Mouse (Mus musculus): ENCODE measurements around the gene Gm136. TPM values are rescaled to one million over a fixed set of nuclear protein-coding genes. Genes with fewer than 3 reads are reported as not detected.
A peak's percentile ranks its signal among the peaks of the same experiment; 100 is the strongest.
"Not testable (repeated sequence)": the region's sequence is repeated elsewhere in the genome, so short reads cannot be mapped to it uniquely, and the experiment has no call there.

Gene Gm136
- not detected for total RNA-seq (2018; cell fraction: chromatin; rRNA removed)
- not detected for total RNA-seq (2018; cell fraction: cytosol; rRNA removed)
- total RNA-seq (2018; cell fraction: nucleus; rRNA removed): not detected
- not detected in 3 replicates for polyA plus RNA-seq (2018)

DNA sequence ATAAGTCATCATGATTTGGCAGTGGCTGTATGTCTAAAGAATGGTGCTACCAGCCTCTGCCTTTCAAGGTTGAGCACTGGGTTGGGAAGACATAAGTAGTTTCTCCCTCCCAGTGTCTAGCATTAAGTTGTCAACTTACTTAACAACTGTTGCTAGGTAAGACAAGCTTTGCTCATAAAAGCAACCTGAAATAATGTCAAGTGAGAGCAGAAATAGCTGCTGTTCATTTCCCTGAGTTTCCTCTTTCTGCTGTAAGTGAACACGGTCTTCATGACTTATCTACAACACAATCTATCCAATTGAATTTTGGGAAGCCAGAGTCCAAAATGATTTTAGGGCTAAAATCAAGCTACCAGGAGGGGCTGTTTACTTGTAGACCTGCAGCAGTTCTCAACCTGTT lies at the start of gene Gm136:
Gm136 (minus strand) TSS at position 101 of the 400 bp plus-strand sequence.
- Histone ChIP-seq H3K4me3 (ENCODE audit: inconsistent target) (no peak within 1 kb of the TSS), H3K79me2 (ENCODE audit: inconsistent target) (no peaks in the 10 kb centered on the region), H3K36me3 (ENCODE audit: inconsistent target) (no peaks in the 10 kb centered on the region), H3K27ac (no peak within 1 kb of the TSS)
- WGBS (ENCODE audit: missing documents): 0% methylated on average over 1 of the region's 1 CpGs

DNA sequence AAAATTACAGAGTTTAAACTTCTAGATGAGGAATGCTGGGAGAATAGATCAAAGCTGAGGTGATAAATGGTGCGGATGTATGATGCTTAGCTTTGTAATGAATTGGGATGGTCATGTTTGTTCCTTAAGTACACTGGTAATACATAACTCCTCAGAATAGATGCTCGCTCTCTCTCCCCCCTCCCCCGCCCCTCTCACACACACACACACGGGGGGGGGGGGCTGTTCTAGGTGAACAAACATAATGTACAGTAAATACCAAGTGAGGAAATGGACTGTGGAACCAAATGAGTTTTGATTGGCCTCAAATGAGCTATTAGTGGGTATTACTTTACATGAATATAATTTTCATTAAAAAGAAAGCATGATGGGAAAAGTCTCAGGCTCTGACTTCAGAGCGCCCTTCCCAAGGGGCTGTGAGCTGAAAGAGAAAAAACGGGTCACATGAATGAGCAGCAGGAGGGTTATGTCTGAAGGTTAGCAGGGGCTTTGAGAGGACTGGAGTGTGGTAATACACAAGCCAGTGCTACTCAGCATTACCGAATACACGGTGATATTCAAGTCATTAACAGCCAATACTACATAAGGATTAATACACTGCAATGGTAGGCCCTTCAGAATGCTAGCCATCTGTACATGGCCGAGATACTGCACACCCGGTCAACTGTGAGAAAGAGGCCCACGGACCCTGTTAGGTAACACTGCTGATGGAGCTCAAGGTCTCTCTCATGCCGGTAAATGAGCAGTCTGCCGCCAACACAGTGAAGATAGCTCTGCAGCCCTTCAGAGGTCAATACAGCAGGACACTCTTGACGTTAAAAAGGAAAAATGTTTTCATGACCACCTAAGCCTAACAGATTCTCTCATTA lies 45.3 kb upstream of the Gm136 start:
- Histone ChIP-seq H3K79me2 (ENCODE audit: inconsistent target) (no peaks in the 10 kb centered on the region), H3K36me3 (ENCODE audit: inconsistent target) (peaks cover 6% of the 10 kb centered on the region), H3K4me3 (ENCODE audit: inconsistent target) (no peak overlapping the region), H3K27ac (no peak overlapping the region)
- 94% methylated on average over 14 of the region's 14 CpGs for WGBS (ENCODE audit: missing documents)

DNA sequence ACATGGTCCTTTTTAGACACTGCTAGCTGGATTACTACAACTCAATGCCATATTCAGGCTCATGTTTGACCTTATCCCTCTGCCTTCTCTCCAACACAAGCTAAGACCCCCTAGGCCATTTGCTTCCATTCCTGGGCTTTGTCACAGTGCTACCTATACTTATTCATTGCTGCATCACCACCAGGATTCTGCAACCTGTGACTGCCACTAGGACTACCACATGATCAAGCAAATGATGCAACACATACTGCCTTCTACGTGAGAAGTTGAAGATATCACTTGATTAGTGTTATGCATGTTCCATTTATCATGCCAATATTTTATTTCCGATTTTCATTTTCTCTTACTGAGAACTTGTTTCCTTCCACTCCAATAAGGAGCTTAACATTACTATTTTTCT lies 41.9 kb upstream of the Gm136 start:
- 50% methylated on average over 2 of the region's 2 CpGs for WGBS (ENCODE audit: missing documents)
- Histone ChIP-seq H3K79me2 (ENCODE audit: inconsistent target) (no peaks in the 10 kb centered on the region), H3K27ac (no peak overlapping the region), H3K36me3 (ENCODE audit: inconsistent target) (0 out of 2 replicates have a peak, but pooled peaks cover 5% of the 10 kb centered on the region), H3K4me3 (ENCODE audit: inconsistent target) (no peak overlapping the region)

DNA sequence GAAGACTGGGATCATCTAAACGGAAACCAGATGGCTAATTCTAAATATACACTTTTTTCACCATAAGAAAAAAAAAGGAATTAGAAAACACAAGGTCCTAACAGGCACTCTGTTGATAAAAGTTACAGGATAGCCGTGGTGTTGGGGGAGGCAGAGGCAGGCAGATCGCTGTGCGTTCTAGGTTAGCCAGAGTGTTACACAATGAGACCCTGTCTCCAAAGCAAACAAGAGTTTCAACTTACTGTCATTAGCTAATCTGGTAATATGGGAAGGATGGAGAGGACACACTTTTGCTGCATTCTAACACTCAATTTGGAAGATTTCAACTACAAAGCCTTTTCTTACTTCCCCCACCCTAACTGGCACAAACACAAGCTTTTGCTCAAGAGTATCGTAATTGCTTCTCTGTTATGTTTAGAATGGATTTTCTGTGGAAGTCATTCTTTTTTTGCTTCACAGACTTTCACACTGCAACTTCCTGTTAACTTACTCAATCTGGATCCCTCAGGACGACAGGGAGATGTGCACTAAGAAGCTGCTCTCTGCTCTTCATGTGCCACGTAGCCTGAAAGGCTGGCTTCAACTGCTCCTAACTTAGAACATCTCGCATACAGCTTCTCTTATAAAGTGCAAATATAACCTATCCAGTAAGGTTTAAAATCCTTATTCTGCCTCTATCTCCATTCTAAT lies 41.4 kb upstream of the Gm136 start:
- Histone ChIP-seq H3K36me3 (ENCODE audit: inconsistent target) (no peaks in the 10 kb centered on the region), H3K27ac (no peak overlapping the region), H3K79me2 (ENCODE audit: inconsistent target) (no peaks in the 10 kb centered on the region), H3K4me3 (ENCODE audit: inconsistent target) (no peak overlapping the region)
- WGBS (ENCODE audit: missing documents): 55% methylated on average over 8 of the region's 8 CpGs

DNA sequence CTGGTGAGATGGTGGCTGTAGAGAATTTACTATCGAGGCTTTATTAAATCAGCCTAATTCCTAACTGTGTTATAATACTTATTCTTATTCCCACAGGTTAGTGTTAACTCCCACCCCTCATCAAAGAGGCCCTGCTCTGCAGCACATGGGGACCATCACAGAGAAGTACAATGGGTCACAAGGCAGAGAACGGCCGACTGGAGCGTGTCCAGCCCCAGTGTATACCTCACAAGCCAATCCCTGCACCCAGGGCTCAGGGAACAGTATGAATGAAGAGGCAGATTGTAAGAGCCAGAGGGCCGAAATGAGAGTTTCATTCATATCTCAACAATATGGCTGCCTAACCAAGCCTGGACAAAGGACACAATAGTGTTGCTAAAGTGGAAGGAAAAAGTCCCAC lies 40.2 kb upstream of the Gm136 start:
- WGBS (ENCODE audit: missing documents): 99% methylated on average over 5 of the region's 5 CpGs
- Histone ChIP-seq H3K79me2 (ENCODE audit: inconsistent target) (no peaks in the 10 kb centered on the region), H3K36me3 (ENCODE audit: inconsistent target) (no peaks in the 10 kb centered on the region)

DNA sequence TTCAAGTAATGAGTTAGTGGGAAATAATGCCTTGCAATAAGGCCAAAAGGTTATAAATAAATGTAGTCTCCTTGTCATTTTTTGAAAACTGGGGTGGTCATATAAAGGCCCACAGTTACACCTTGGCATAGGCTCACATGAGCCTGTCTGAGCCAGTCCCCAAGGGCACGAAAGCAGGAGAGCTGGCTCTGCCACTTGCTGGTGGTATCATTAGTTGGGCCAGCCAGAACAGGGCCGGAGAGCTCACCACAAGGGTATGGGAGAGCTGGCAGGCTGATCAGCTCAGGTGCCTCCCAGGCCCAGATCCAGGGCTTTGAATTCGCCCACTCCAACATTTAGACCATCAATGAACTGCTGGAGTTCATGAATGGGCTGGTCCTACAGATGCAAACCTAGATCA lies 30.4 kb upstream of the Gm136 start:
- WGBS (ENCODE audit: missing documents): 92% methylated on average over 3 of the region's 3 CpGs
- Histone ChIP-seq H3K4me3 (ENCODE audit: inconsistent target) (no peak overlapping the region), H3K36me3 (ENCODE audit: inconsistent target) (no peaks in the 10 kb centered on the region), H3K27ac (no peak overlapping the region), H3K79me2 (ENCODE audit: inconsistent target) (no peaks in the 10 kb centered on the region)

More for the DNA sequence above, 40.2 kb upstream of the Gm136 start:
- H3K27ac ChIP-seq: no peak overlapping the region
- no peak overlapping the region for H3K4me3 ChIP-seq (ENCODE audit: inconsistent target)

- 83% methylated on average over 2 of the region's 2 CpGs for WGBS (ENCODE audit: missing documents)
- no peaks in the 10 kb centered on the region for H3K79me2 ChIP-seq (ENCODE audit: inconsistent target)
These were observed 29.6 kb upstream of the Gm136 start for GRCm38 (mm10) chr4:34785646-34786045.

DNA sequence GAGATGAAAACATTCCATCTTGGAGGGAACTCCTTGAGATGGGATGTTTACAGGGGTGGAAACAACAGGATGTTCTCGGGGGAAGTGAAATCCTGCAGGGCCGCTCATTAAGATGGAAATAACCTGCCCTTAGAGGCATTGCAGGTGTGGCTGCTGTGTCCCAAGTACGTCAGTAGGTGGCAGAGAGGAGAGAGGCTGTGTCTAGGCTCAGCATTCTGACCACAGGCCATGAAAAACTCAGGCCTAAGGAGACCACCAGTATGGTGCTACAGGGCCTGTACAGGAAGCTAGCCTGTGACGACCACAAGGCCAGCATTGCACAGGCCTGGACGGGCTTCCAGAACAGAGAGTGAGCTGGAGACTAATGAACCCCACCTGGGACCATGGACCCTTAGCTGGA lies 28.8 kb upstream of the Gm136 start:
- no peak overlapping the region for H3K27ac ChIP-seq
- WGBS (ENCODE audit: missing documents): 57% methylated on average over 5 of the region's 5 CpGs
- H3K79me2 ChIP-seq (ENCODE audit: inconsistent target): no peaks in the 10 kb centered on the region
- no peak overlapping the region for H3K4me3 ChIP-seq (ENCODE audit: inconsistent target)
- no peaks in the 10 kb centered on the region for H3K36me3 ChIP-seq (ENCODE audit: inconsistent target)

More at GRCm38 (mm10) chr4:34785646-34786045, 29.6 kb upstream of the Gm136 start:
- Histone ChIP-seq H3K36me3 (ENCODE audit: inconsistent target) (no peaks in the 10 kb centered on the region), H3K4me3 (ENCODE audit: inconsistent target) (no peak overlapping the region), H3K27ac (no peak overlapping the region)

DNA sequence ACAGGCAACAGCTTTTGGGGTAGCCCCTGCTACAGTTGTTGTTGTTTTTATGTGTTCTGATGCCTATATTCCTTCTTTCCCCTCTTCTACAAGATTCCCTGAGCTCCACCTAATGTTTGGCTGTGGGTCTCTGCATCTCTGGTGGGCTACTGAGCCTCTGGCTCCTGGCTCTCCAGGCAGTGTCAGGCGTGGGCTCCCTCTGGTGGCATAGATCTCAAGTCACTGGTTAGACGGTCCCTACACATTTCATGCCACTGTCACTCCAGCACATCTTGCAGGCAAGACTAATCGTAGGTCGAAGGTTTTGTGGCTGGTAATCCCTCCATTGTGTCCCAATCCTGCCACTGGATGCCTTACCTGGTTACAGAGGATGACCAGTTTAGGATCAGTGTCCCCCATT lies 26.7 kb upstream of the Gm136 start:
- H3K36me3 ChIP-seq (ENCODE audit: inconsistent target): no peaks in the 10 kb centered on the region
- 51% methylated on average over 4 of the region's 4 CpGs for WGBS (ENCODE audit: missing documents)
- no peak overlapping the region for H3K4me3 ChIP-seq (ENCODE audit: inconsistent target)
- no peak overlapping the region for H3K27ac ChIP-seq
- no peaks in the 10 kb centered on the region; the same call in 1 of the 2 replicates for H3K79me2 ChIP-seq (ENCODE audit: inconsistent target)

DNA sequence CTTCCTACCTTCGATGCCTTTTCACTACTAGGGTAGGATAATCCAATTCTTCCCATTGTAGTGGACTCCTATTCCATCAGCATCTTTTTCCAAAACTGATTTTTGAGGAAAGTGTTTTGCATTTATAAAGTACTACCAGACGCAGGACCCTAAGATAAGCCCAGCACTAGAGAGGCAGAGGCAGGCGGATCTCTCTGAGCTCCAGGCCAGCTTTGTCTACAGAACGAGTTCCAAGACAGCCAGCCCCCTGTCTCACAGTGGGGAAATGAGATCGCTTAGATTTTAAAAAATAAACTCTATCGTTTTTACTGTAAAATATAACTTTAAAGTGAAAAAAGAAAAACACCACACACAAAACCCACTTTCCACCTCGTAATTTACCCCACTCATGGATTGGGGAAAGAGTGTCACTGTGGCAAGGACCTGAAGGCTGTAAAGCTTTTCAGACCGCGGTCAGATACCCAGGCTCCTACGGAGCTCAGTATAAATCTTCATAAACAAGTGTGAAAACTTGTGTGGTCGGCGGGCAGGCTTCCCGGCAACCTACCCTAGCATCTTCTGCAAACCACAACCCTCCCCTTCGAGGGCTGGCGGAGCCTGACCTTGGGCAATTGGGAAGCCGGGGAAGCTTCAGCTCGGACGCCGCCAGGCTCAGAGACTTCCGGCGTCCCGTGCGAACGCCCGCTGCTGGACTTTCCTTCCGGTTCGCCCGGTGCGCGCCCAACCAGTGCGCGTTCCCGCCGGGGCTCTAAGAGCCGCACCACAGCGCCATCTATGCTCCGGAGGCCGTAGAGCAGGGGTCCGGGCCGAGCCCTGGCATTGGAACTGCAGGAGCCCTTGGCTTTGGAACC lies 21.8 kb upstream of the Gm136 start, which contains the start of gene Smim8:
Smim8 (minus strand) TSS at position 747 of the 851 bp plus-strand sequence.
- 6% methylated on average over 40 of the region's 40 CpGs for WGBS (ENCODE audit: missing documents)
- Histone ChIP-seq H3K79me2 (ENCODE audit: inconsistent target) (no peaks in the 10 kb centered on the region; the same call in 1 of the 2 replicates), H3K36me3 (ENCODE audit: inconsistent target) (no peaks in the 10 kb centered on the region), H3K4me3 (ENCODE audit: inconsistent target) (peak within 1 kb of the TSS; percentile 67), H3K27ac (peak within 1 kb of the TSS; percentile 31)

DNA sequence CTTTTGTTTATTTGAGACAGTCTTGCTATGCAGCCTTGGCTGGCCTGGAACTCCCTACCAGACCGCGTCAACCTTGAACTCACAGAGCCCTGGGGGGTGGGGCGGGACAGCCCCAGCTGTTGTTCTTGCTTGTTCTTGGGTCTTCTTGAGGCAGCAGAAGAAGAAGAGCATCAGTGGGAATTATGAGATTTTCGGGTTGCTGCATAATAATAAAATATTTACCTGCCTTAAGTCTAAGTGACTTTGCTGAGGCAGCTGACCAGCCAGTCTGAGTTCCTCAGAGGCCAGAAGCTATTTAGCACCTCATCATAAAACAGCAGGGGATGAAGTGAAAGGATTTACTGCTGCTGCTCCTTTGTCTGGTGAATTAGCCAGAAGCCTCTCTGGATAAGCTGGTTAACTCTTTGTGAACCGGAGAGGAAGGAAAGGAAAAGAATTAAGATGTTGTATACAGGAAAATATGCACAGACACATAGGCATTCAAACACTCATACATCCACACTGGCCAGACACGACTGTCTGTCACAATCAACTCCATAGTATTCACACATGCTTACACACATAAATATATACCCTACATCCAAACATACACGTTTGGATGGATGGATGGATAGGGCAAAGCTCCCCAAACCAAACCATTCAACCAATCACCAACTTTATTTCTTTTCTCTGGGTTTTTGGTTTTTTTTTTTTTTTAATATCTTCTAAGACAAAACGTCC lies 15.7 kb upstream of the Gm136 start:
- no peaks in the 10 kb centered on the region for H3K79me2 ChIP-seq (ENCODE audit: inconsistent target)
- H3K4me3 ChIP-seq (ENCODE audit: inconsistent target): no peak overlapping the region
- H3K27ac ChIP-seq: no peak overlapping the region
- H3K36me3 ChIP-seq (ENCODE audit: inconsistent target): 0 out of 2 replicates have a peak, but pooled peaks cover 3% of the 10 kb centered on the region
- 91% methylated on average over 8 of the region's 8 CpGs for WGBS (ENCODE audit: missing documents)

DNA sequence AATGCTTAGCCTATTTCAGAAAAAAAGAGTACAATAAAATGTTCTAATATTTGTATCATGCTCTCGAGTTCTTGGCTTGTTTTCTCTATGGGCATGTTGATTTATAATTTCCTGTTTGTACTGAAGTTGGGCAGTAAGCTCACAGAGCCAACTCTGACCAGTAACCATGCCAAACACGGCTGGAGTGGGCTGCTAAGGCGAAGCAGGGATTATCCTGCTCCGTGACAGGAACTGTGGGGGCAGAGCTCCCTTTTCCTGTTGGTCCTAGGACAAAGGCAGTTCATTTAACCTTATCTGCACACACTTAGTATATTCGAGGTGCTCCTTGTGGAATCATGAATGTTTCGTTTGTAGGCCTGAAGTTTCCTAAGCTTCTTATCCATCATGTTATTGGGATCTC lies 6.8 kb downstream of the Gm136 start:
- Histone ChIP-seq H3K79me2 (ENCODE audit: inconsistent target) (no peaks in the 10 kb centered on the region), H3K4me3 (ENCODE audit: inconsistent target) (no peak overlapping the region), H3K36me3 (ENCODE audit: inconsistent target) (no peaks in the 10 kb centered on the region), H3K27ac (no peak overlapping the region)
- 71% methylated on average over 6 of the region's 6 CpGs for WGBS (ENCODE audit: missing documents)

DNA sequence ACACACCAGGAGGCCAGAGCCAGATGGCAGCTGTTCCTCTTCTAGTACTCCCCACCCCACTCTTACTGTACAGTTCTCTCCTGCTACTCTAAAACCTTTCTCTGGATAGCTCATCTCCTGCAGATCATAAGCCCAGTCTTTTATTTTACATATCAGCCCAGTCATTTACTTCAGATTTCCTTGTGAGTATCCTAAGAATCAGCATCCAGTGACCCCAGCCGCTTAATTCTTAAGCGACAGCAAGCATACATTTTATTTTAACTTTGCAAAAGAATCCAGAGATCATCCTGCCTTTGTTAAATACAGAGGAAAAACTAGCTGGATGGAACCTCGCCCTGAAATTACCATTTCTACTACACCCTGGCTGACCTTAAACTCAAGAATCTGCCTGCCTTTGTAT lies 21.6 kb downstream of the Gm136 start:
- no peak overlapping the region for H3K4me3 ChIP-seq (ENCODE audit: inconsistent target)
- 75% methylated on average over 3 of the region's 3 CpGs for WGBS (ENCODE audit: missing documents)
- no peak overlapping the region for H3K27ac ChIP-seq
- no peaks in the 10 kb centered on the region for H3K79me2 ChIP-seq (ENCODE audit: inconsistent target)
- no peaks in the 10 kb centered on the region for H3K36me3 ChIP-seq (ENCODE audit: inconsistent target)

GRCm38 (mm10) chr4:34733415-34733814 lies 22.6 kb downstream of the Gm136 start:
- 0% methylated on average over 2 of the region's 2 CpGs for WGBS (ENCODE audit: missing documents)
- H3K36me3 ChIP-seq (ENCODE audit: inconsistent target); H3K27ac ChIP-seq; H3K79me2 ChIP-seq (ENCODE audit: inconsistent target); H3K4me3 ChIP-seq (ENCODE audit: inconsistent target): not testable (repeated sequence)
